Mouse (Mus musculus) limb, embryonic 15.5 days (tissue): ENCODE measurements around the gene Ptprg. TPM values are rescaled to one million over a fixed set of nuclear protein-coding genes. Genes with fewer than 3 reads are reported as not detected.

Source experiments
- ATAC-seq: fragments of 200-750 bp; cut with Nextera tagmentation; 2 replicates; pipeline ENCODE4 v1.8.0; 2017; ENCODE audit warnings: low read depth, moderate TSS enrichment; ENCODE audit not compliant: insufficient number of reproducible peaks, low FRiP score, low TSS enrichment
- H3K27ac ChIP-seq: fragments of 300-500 bp; sonication (generic); 2 replicates; pipeline ENCODE4 v1.5.1; 2015; ENCODE audit warnings: moderate library complexity, mild to moderate bottlenecking, inconsistent platforms
- H3K27me3 ChIP-seq: fragments of 300-500 bp; sonication (generic); 2 replicates; pipeline ENCODE4 v1.6.1; 2015; ENCODE audit warnings: inconsistent platforms
- H3K36me3 ChIP-seq: fragments of 300-500 bp; sonication (generic); 2 replicates; pipeline ENCODE4 v1.6.1; 2015; ENCODE audit warnings: inconsistent platforms
- H3K4me1 ChIP-seq: fragments of 300-500 bp; sonication (generic); 2 replicates; pipeline ENCODE4 v1.6.1; 2015; ENCODE audit warnings: inconsistent platforms
- H3K4me2 ChIP-seq: fragments of 300-500 bp; sonication (generic); 2 replicates; pipeline ENCODE4 v1.6.1; 2015; ENCODE audit warnings: mild to moderate bottlenecking, inconsistent platforms
- H3K4me3 ChIP-seq: fragments of 300-500 bp; sonication (generic); 2 replicates; pipeline ENCODE4 v1.5.1; 2015; ENCODE audit warnings: mild to moderate bottlenecking, inconsistent platforms
- H3K9ac ChIP-seq: fragments of 300-500 bp; sonication (generic); 2 replicates; pipeline ENCODE4 v1.6.1; 2015; ENCODE audit warnings: inconsistent platforms
- H3K9me3 ChIP-seq: fragments of 300-500 bp; sonication (generic); 2 replicates; pipeline ENCODE4 v1.6.1; 2016; ENCODE audit warnings: inconsistent platforms
- WGBS: fragments of 180-500 bp; shearing (Covaris S2); methylation state at CpG from one replicate; pipeline ENCODE4 v1.1.7; 2015; 5-methylcytosine and 5-hydroxymethylcytosine counted together
- polyA plus RNA-seq: library from polyadenylated mRNA; unstranded; fragments of >200 nt; fragmentation: Nextera tagmentation; extraction: Ambion mirVana; gene quantifications from 2 replicates; pipeline ENCODE4 v1.2.1, GENCODE M21; 2015

Ptprg gene
- polyA plus RNA-seq, 1 experiment from 2014 or later = 27.3 TPM

- 71% methylated on average over 4 of the region's 4 CpGs for WGBS
- Histone ChIP-seq H3K27ac (no peak overlapping the region), H3K4me3 (no peak overlapping the region), H3K27me3 (no peaks in the 10 kb centered on the region), H3K4me1 (peaks cover 8% of the 10 kb centered on the region; the same call in 1 of the 2 replicates), H3K36me3 (no peaks in the 10 kb centered on the region), H3K9ac (no peak overlapping the region), H3K9me3 (no peaks in the 10 kb centered on the region), H3K4me2 (no peak overlapping the region)
- no peak for ATAC-seq
Observed at GRCm38 (mm10) chr14:11698880-11699279, 145.5 kb downstream of the Ptprg start.

GRCm38 (mm10) chr14:11699654-11700053 is 146.3 kb downstream of the Ptprg start:
- no peak overlapping the region for H3K4me2 ChIP-seq
- H3K27ac ChIP-seq = no peak overlapping the region
- H3K4me3 ChIP-seq = no peak overlapping the region
- H3K9me3 ChIP-seq = no peaks in the 10 kb centered on the region
- H3K4me1 ChIP-seq = peaks cover 8% of the 10 kb centered on the region; the same call in 1 of the 2 replicates
- no peaks in the 10 kb centered on the region for H3K27me3 ChIP-seq
- H3K9ac ChIP-seq = no peak overlapping the region
- WGBS = 86% methylated on average over 2 of the region's 2 CpGs
- ATAC-seq = no peak
- H3K36me3 ChIP-seq = no peaks in the 10 kb centered on the region

DNA sequence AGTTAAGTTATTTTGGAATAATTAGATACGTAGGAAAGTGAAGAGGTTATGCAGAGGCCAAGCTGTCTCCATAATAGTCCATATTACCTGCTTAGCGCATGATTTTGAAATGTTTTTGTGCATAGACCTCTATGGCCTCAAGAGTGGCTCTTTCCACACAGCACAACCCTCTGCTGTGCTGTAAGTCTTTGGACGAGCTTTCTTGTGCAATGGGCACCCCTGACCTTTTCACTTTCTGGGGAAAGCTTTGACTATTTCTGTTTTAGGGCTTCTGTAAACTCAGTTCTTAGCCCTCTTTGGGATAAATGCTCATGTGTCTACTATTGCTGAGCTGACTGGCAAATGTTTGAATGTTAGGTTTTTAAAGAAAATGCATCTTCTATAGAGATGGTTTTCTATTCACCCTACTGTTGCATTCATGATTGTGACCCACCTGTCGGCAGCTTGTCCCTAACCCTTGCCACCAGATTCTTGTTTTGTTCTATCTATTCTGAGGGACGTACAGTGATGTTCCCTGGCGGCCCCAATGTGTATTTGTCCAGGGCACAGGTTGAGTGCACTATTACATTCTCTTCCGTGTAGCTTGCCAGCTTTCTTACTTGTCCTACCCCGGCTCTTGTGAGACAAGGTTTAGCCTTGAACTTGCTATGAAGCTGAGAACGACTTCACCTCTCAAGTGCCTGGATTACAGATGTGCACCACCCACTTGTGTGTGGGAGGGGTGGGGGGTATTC is 148.4 kb downstream of the Ptprg start:
- H3K4me1 ChIP-seq = 0 out of 2 replicates have a peak, but pooled peaks cover 4% of the 10 kb centered on the region
- H3K27me3 ChIP-seq = no peaks in the 10 kb centered on the region
- H3K36me3 ChIP-seq = no peaks in the 10 kb centered on the region
- WGBS = 78% methylated on average over 9 of the region's 9 CpGs
- H3K4me3 ChIP-seq = no peak overlapping the region
- H3K9me3 ChIP-seq = no peaks in the 10 kb centered on the region
- no peak for ATAC-seq
- H3K27ac ChIP-seq = no peak overlapping the region
- no peak overlapping the region for H3K4me2 ChIP-seq
- H3K9ac ChIP-seq = no peak overlapping the region

DNA sequence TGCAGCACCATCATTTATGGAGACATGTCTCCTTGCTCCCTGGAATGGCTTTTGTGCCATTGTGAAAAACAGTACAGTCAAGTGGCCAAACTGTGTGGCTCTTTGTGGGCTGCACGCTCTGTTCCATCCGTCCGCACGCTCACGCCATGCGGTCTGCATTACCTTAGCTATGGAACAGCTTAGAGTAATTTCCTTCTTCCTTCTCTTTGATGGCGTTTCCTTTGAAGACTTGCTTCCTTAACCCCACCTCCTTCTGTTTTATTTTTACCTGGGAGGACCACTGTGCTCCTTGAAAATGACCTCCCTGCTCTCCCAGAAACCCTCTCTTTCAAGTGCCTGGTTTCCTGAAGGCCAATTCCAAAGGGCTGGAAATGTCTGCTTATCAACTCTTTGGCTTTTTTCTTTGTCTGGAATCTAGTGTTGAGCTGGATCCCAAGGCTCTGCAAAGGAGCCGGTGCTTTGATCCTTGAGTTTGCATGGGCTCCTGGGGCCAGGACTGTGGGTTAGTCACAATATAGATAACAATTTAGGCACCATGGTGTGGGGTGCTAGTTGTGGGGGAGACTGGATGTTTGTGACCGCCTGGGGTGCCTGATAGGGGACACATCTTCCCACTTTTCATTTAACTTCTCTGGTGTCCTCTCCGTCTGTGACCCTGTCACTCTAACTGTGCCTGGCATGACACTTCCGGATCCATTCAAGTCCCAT is 149.6 kb downstream of the Ptprg start:
- no peak for ATAC-seq
- H3K4me3 ChIP-seq = no peak overlapping the region

GRCm38 (mm10) chr14:11704871-11705270 is 151.5 kb downstream of the Ptprg start:
- H3K36me3 ChIP-seq = no peaks in the 10 kb centered on the region
- no peak for ATAC-seq
- H3K9me3 ChIP-seq = no peaks in the 10 kb centered on the region
- 0 out of 2 replicates have a peak, but pooled peaks cover 4% of the 10 kb centered on the region for H3K4me1 ChIP-seq
- WGBS = 35% methylated on average over 2 of the region's 2 CpGs
- H3K4me3 ChIP-seq = no peak overlapping the region
- no peaks in the 10 kb centered on the region for H3K27me3 ChIP-seq
- H3K4me2 ChIP-seq = no peak overlapping the region
- no peak overlapping the region for H3K27ac ChIP-seq
- no peak overlapping the region for H3K9ac ChIP-seq

More for the DNA sequence above, 149.6 kb downstream of the Ptprg start:
- Histone ChIP-seq H3K9me3 (no peaks in the 10 kb centered on the region), H3K9ac (no peak overlapping the region), H3K4me2 (no peak overlapping the region), H3K27me3 (no peaks in the 10 kb centered on the region), H3K36me3 (no peaks in the 10 kb centered on the region), H3K4me1 (0 out of 2 replicates have a peak, but pooled peaks cover 4% of the 10 kb centered on the region), H3K27ac (no peak overlapping the region)
- 42% methylated on average over 11 of the region's 11 CpGs for WGBS

- ATAC-seq = no peak
- Histone ChIP-seq H3K4me3 (no peak overlapping the region), H3K36me3 (no peaks in the 10 kb centered on the region), H3K4me2 (no peak overlapping the region), H3K9me3 (no peaks in the 10 kb centered on the region), H3K4me1 (no peaks in the 10 kb centered on the region), H3K9ac (no peak overlapping the region), H3K27ac (no peak overlapping the region), H3K27me3 (no peaks in the 10 kb centered on the region)
- 72% methylated on average over 2 of the region's 2 CpGs for WGBS
Observed at GRCm38 (mm10) chr14:11709352-11709751, 156.0 kb downstream of the Ptprg start.

DNA sequence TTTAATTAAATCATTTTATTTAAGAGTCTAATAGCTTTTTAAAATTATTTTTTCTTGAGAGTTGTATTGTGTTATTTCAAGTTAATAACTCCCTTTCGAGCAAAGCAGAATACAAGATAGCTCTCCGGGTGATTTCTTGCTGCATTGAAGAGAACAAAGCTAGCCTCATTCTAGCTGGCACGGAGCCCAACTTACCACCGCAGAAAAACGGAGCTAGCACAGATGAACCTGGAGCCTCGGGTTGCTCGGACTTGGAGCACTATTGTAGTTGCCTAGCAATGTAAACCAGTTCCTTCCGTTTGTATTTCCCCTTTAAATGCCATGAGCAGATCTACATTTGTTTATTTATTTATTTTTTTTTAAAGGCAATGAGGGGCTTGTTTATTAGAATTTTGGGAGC is 156.5 kb downstream of the Ptprg start:
- H3K4me3 ChIP-seq = no peak overlapping the region
- no peak for ATAC-seq
- H3K9ac ChIP-seq = no peak overlapping the region
- H3K27ac ChIP-seq = no peak overlapping the region
- H3K27me3 ChIP-seq = no peaks in the 10 kb centered on the region
- no peak overlapping the region for H3K4me2 ChIP-seq
- H3K36me3 ChIP-seq = no peaks in the 10 kb centered on the region
- H3K4me1 ChIP-seq = no peaks in the 10 kb centered on the region
- no peaks in the 10 kb centered on the region for H3K9me3 ChIP-seq
- WGBS = 37% methylated on average over 8 of the region's 8 CpGs

DNA sequence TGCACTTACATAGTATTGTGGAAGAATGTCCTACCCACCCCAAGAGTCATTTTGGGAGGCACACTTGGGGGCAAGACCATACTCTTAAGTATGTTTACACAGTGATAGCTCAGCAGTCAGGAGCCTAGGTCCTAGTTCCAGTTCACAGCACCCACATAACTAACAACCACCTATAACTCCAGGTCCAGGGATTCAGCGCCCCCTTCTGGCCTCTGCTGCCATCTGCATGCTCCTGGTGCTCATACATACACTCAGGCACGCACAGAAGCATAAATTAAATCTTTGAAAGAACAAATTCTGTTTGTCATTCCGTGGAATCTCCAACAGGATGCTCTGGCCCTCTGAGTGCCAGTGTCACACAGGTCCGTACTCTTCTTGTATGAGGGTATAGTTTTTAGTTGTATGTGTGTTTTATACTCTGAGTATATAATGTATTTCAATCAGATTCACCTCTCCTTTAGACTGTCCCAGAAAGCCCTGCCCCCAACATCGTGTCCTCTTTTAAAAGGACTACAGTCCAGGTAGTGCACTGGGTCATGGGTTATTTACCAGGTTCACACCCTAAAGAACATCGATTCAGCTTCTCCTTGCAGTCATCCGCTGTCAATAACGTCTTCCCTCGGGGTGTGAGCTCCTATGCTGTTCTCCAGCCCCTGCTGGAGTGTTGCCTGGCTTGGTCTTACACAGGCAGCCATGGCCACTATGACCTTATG is 157.2 kb downstream of the Ptprg start:
- H3K4me3 ChIP-seq = no peak overlapping the region
- no peaks in the 10 kb centered on the region for H3K4me1 ChIP-seq
- ATAC-seq = no peak
- no peaks in the 10 kb centered on the region for H3K27me3 ChIP-seq
- H3K27ac ChIP-seq = no peak overlapping the region
- H3K9ac ChIP-seq = no peak overlapping the region
- H3K9me3 ChIP-seq = no peaks in the 10 kb centered on the region
- 91% methylated on average over 9 of the region's 9 CpGs for WGBS
- no peaks in the 10 kb centered on the region for H3K36me3 ChIP-seq
- no peak overlapping the region for H3K4me2 ChIP-seq

- no peak overlapping the region for H3K4me2 ChIP-seq
- ATAC-seq = no peak
- H3K9ac ChIP-seq = no peak overlapping the region
- H3K4me1 ChIP-seq = no peaks in the 10 kb centered on the region
- 92% methylated on average over 6 of the region's 6 CpGs for WGBS
- no peaks in the 10 kb centered on the region for H3K9me3 ChIP-seq
- H3K36me3 ChIP-seq = no peaks in the 10 kb centered on the region
- H3K27me3 ChIP-seq = no peaks in the 10 kb centered on the region
- no peak overlapping the region for H3K27ac ChIP-seq
- H3K4me3 ChIP-seq = no peak overlapping the region
Observed at GRCm38 (mm10) chr14:11712146-11712545, 158.8 kb downstream of the Ptprg start.

DNA sequence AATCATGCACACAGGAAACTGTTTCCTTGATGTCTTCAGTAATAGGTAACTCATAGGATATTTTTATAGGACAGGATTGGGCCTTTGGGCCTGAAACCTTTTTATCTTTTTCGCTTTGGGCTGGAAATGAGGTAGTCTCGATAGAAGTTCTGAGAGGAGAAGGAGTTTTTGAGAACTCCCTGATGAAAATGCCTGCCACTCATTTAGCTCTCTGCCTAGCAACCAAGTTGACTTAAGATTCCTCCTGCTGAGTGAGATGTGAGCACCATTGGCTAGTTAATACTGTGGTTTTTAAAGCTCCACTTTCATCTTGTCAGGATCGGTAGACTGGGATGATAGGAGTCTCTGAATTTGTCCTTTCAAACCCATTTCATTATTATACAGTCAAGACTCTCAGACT is 162.9 kb downstream of the Ptprg start:
- Histone ChIP-seq H3K4me1 (no peaks in the 10 kb centered on the region), H3K27me3 (no peaks in the 10 kb centered on the region), H3K4me3 (no peak overlapping the region), H3K9ac (no peak overlapping the region), H3K27ac (no peak overlapping the region), H3K4me2 (no peak overlapping the region), H3K9me3 (no peaks in the 10 kb centered on the region), H3K36me3 (no peaks in the 10 kb centered on the region)
- no peak for ATAC-seq
- WGBS = 64% methylated on average over 3 of the region's 3 CpGs

DNA sequence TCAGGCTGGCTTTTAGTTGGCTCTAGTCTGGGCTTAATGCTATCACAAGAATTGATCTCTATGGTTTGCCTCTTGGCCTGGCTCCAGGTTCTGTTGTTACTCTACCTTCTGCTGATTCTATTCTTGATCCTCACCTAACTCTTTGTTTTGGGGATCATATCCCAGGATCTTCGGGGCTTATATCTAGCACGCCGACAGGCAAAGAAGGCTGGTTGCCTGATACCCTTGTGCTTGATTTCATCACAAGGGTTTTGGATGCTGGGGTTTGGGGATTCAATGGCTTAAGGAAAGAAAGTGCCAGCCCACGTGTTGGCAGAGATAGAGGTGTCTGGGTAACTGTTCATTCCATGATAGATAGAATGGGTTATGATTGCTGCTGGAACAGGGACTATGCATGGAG is 164.9 kb downstream of the Ptprg start:
- Histone ChIP-seq H3K9me3 (no peaks in the 10 kb centered on the region), H3K4me2 (no peak overlapping the region), H3K4me3 (no peak overlapping the region), H3K27ac (no peak overlapping the region), H3K4me1 (no peaks in the 10 kb centered on the region), H3K36me3 (no peaks in the 10 kb centered on the region), H3K9ac (no peak overlapping the region), H3K27me3 (no peaks in the 10 kb centered on the region)
- no peak for ATAC-seq
- WGBS = 81% methylated on average over 4 of the region's 4 CpGs

GRCm38 (mm10) chr14:11719259-11719658 is 165.9 kb downstream of the Ptprg start:
- no peaks in the 10 kb centered on the region for H3K4me1 ChIP-seq
- no peaks in the 10 kb centered on the region for H3K27me3 ChIP-seq
- H3K9me3 ChIP-seq = no peaks in the 10 kb centered on the region
- no peak overlapping the region for H3K4me2 ChIP-seq
- H3K27ac ChIP-seq = no peak overlapping the region
- H3K9ac ChIP-seq = no peak overlapping the region
- no peak for ATAC-seq
- H3K4me3 ChIP-seq = no peak overlapping the region
- WGBS = 69% methylated on average over 7 of the region's 7 CpGs
- H3K36me3 ChIP-seq = no peaks in the 10 kb centered on the region
